19 mouse cellular contexts compared by ENCODE assay signal in the genomic region with DNA sequence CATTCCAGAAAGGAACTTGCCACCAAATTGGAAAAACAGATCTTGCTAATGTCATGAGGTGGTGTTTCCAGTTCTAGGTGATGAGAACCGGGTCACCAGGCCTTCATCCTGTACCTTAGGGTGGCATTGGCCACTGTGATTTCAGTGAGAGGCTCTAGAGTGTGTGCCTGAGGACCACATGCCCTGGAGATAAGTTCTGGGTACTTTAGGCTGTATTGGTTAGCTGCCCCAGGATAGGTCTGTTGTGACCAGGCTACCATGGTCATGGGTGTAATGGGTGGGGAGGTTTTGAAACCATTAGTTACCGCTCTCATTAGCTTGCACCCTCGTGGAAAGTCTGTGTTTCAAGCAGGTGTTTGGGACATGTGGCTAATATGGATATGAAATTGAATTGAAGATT. TPM values are rescaled to one million over a fixed set of nuclear protein-coding genes. Genes with fewer than 3 reads are reported as not detected.
"Had no signal": no experiment of that assay in that cellular context is flagged by ENCODE, and none has a peak within 500 bp of the region (broad histone marks: within the 10 kb centered on the region; RNA-seq: fewer than 3 reads in every experiment).

No protein-coding gene starts in this region.

- DNase-seq: lung, adult 18-20 months; lung, embryonic 14.5 days; lung, postnatal 10 days; lung, postnatal 4 days; midbrain, embryonic 14.5 days; retina, postnatal 1 day; right cerebral cortex, adult 18-20 months; right cerebral cortex, postnatal 25 days; right cerebral cortex, postnatal 4 days; spleen, adult 18-20 months; thymus, adult 18-20 months; thymus, postnatal 14 days; thymus, postnatal 36 days had no signal

- H3K27ac ChIP-seq: midbrain, embryonic 10.5 days; neural tube, embryonic 15.5 days had no signal

- H3K4me2 ChIP-seq: lung, embryonic 14.5 days; neural tube, embryonic 13.5 days; neural tube, embryonic 15.5 days had no signal

- H3K9ac ChIP-seq: lung, embryonic 14.5 days; neural tube, embryonic 13.5 days; neural tube, embryonic 15.5 days had no signal

- H3K27me3 ChIP-seq: neural tube, embryonic 13.5 days; neural tube, embryonic 15.5 days had no signal

- H3K4me1 ChIP-seq: neural tube, embryonic 13.5 days had no signal

- H3K4me3 ChIP-seq: midbrain, embryonic 10.5 days; neural tube, embryonic 13.5 days; neural tube, embryonic 15.5 days had no signal

- ATAC-seq: midbrain, embryonic 16.5 days had no signal

- H3K9me3 ChIP-seq: midbrain, embryonic 10.5 days; neural tube, embryonic 13.5 days; neural tube, embryonic 15.5 days had no signal

RNA-seq across cellular contexts. Expression of gene Crhr2, which starts 51.4 kb away (rescaled TPM):
- total RNA-seq: megakaryocyte, adult 5-6 weeks; megakaryocyte-erythroid progenitor cell, adult 5-6 weeks had no signal
- polyA plus RNA-seq: lung, embryonic 14.5 days had no signal
